Mouse (Mus musculus): ENCODE measurements around the gene Pwp2.
"Not testable (repeated sequence)": the region's sequence is repeated elsewhere in the genome, so short reads cannot be mapped to it uniquely, and the experiment has no call there.

Pwp2 gene

GRCm38 (mm10) chr10:78184531-78185380 lies at the start of gene Pwp2:
Gene Pwp2, minus strand, starts transcription at chr10:78185149.
- in situ Hi-C loops (cut with MboI, MseI), result no loop called here

GRCm38 (mm10) chr10:78233756-78234155 lies 48.8 kb upstream of the Pwp2 start:
- in situ Hi-C loops (cut with MboI, MseI), result no loop called here

- in situ Hi-C loops (cut with MboI, MseI), result no loop called here
Measured at GRCm38 (mm10) chr10:78233161-78233560, 48.2 kb upstream of the Pwp2 start.

- in situ Hi-C loops (cut with MboI, MseI), result no loop called here
Measured at GRCm38 (mm10) chr10:78232301-78232980, 47.5 kb upstream of the Pwp2 start.

GRCm38 (mm10) chr10:78228560-78228928 lies 43.6 kb upstream of the Pwp2 start:
- in situ Hi-C loops (cut with MboI, MseI), result no loop called here

- in situ Hi-C loops (cut with MboI, MseI), result no loop called here
Measured at GRCm38 (mm10) chr10:78227875-78228559, 43.1 kb upstream of the Pwp2 start.

- in situ Hi-C loops (cut with MboI, MseI), result no loop called here
Measured at GRCm38 (mm10) chr10:78224136-78224535, 39.2 kb upstream of the Pwp2 start.

GRCm38 (mm10) chr10:78222908-78223307 lies 38.0 kb upstream of the Pwp2 start:
- in situ Hi-C loops (cut with MboI, MseI), result no loop called here

- in situ Hi-C loops (cut with MboI, MseI), result no loop called here
Measured at GRCm38 (mm10) chr10:78221315-78221714, 36.4 kb upstream of the Pwp2 start.

GRCm38 (mm10) chr10:78219528-78219927 lies 34.6 kb upstream of the Pwp2 start:
- in situ Hi-C loops (cut with MboI, MseI), result loop anchor here (10.0 kb wide), 1 partner anchor 815 kb away; no protein-coding TSS in a partner anchor

GRCm38 (mm10) chr10:78218576-78218975 lies 33.6 kb upstream of the Pwp2 start:
- in situ Hi-C loops (cut with MboI, MseI), result loop anchor here (10.0 kb wide), 1 partner anchor 814 kb away; no protein-coding TSS in a partner anchor

GRCm38 (mm10) chr10:78216376-78217083 lies 31.6 kb upstream of the Pwp2 start:
- in situ Hi-C loops (cut with MboI, MseI), result loop anchor here (10.0 kb wide), 1 partner anchor 812 kb away; no protein-coding TSS in a partner anchor

GRCm38 (mm10) chr10:78214371-78214770 lies 29.4 kb upstream of the Pwp2 start:
- in situ Hi-C loops (cut with MboI, MseI), result loop anchor here (10.0 kb wide), 1 partner anchor 810 kb away; no protein-coding TSS in a partner anchor

- in situ Hi-C loops (cut with MboI, MseI), result loop anchor here (10.0 kb wide), 1 partner anchor 807 kb away; no protein-coding TSS in a partner anchor
Measured at GRCm38 (mm10) chr10:78211311-78211710, 26.4 kb upstream of the Pwp2 start.

- in situ Hi-C loops (cut with MboI, MseI), result no loop called here
Measured at GRCm38 (mm10) chr10:78201182-78201581, 16.2 kb upstream of the Pwp2 start.

GRCm38 (mm10) chr10:78192933-78193332 lies 8.0 kb upstream of the Pwp2 start:
- in situ Hi-C loops (cut with MboI, MseI), result no loop called here

GRCm38 (mm10) chr10:78186076-78186475 lies 1.1 kb upstream of the Pwp2 start:
- in situ Hi-C loops (cut with MboI, MseI), result not testable (repeated sequence)

GRCm38 (mm10) chr10:78185381-78185725 lies 404 bp upstream of the Pwp2 start:
- in situ Hi-C loops (cut with MboI, MseI), result no loop called here

GRCm38 (mm10) chr10:78183577-78183976 lies 1.4 kb downstream of the Pwp2 start:
- in situ Hi-C loops (cut with MboI, MseI), result no loop called here

- in situ Hi-C loops (cut with MboI, MseI), result no loop called here
Measured at GRCm38 (mm10) chr10:78182321-78182720, 2.6 kb downstream of the Pwp2 start.

GRCm38 (mm10) chr10:78174474-78174873 lies 10.5 kb downstream of the Pwp2 start:
- in situ Hi-C loops (cut with MboI, MseI), result no loop called here

All from T-helper 1 cell (primary cell).